Mouse (Mus musculus): ENCODE data around the gene Cort. TPM values are rescaled to one million over a fixed set of nuclear protein-coding genes. Genes with fewer than 3 reads are reported as not detected.
A peak's percentile ranks its signal among the peaks of the same experiment; 100 is the strongest.
"Not testable (repeated sequence)": the region's sequence is repeated elsewhere in the genome, so short reads cannot be mapped to it uniquely, and the experiment has no call there.

The Cort gene
- 1 to 10 TPM in 3 of 4 experiments, under 1 TPM in 1; 0.90 to 4.7 (median 2.1) TPM for total RNA-seq (2022)

GRCm38 (mm10) chr4:149126663-149127062 lies at the start of gene Cort:
TSS of gene Cort (minus strand) at chr4:149126763.
- no peak for DNase-seq

- DNase-seq, result no peak
These were observed 47.1 kb upstream of the Cort start for GRCm38 (mm10) chr4:149173661-149174060.

GRCm38 (mm10) chr4:149172666-149173065 lies 46.1 kb upstream of the Cort start:
- DNase-seq, result no peak

GRCm38 (mm10) chr4:149172083-149172482 lies 45.5 kb upstream of the Cort start:
- no peak for DNase-seq

DNA sequence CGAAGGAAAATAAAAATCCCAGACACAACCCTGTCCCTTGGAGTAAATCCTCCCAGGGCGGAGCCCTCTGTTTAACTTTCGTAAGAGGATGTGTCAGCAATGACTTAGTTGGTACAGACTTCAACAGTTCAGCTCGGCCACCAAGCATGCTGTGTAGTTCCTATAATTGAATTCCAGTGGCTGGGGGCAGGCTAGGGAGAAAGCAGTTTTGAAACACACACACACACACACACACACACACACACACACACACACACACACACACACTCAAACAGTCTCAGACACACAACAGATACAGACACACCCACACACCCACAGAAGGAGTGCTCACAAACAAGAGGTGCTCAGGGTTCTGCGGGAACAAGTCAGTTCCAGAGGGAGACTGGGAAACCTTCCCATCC lies 45.0 kb upstream of the Cort start:
- no peak for DNase-seq

GRCm38 (mm10) chr4:149170394-149170931 lies 43.9 kb upstream of the Cort start:
- no peak for DNase-seq

- DNase-seq, result not testable (repeated sequence)
These were observed 43.4 kb upstream of the Cort start for GRCm38 (mm10) chr4:149169926-149170325.

GRCm38 (mm10) chr4:149168016-149168415 lies 41.5 kb upstream of the Cort start:
- DNase-seq, result no peak

GRCm38 (mm10) chr4:149166957-149167611 lies 40.5 kb upstream of the Cort start:
- no peak for DNase-seq

- DNase-seq, result peak; percentile 96
These were observed 39.8 kb upstream of the Cort start, which contains the start of gene Pgd for GRCm38 (mm10) chr4:149166215-149166946. TSS of gene Pgd (minus strand) at chr4:149166771.

GRCm38 (mm10) chr4:149164150-149164549 lies 37.6 kb upstream of the Cort start:
- no peak for DNase-seq

DNA sequence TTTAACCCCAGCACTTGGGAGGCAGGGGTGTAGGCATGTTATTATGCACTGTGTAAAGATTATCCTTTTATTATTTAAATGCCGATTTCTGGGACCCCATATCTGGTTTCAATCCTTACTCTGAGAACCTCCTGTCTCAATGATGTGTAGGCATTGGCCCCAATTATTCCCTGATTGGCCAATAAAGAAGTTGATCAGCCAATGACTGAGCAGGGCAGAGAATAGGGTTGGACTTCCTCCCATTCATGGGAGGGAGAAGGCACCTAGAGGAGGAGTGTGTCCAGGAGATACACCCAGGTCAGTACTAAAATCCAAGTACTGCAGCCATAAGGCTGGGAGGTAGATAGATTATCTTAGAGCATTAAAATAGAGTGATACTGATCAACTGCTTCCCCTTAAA lies 36.6 kb upstream of the Cort start:
- no peak for DNase-seq

GRCm38 (mm10) chr4:149161166-149161565 lies 34.6 kb upstream of the Cort start:
- no peak for DNase-seq

DNA sequence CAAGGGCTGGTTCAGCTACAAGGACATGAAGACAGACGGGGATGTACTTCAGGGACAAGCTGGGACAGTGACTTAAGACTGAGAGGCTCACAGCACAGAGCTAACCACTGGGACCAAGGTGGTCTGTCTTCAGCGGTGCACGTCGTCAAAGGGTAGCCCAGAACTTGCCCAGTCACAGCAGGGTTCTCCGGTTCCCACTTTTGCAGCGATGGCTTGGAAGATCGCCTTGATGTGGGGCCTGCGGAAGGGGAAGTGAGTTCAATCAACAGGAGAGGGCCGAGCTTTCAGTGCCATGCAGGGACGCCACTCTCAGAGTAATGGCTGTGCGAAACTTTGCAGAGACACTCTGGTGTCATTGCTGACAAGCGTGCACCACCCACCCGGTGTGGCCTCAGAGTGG lies 33.3 kb upstream of the Cort start:
- no peak for DNase-seq

DNA sequence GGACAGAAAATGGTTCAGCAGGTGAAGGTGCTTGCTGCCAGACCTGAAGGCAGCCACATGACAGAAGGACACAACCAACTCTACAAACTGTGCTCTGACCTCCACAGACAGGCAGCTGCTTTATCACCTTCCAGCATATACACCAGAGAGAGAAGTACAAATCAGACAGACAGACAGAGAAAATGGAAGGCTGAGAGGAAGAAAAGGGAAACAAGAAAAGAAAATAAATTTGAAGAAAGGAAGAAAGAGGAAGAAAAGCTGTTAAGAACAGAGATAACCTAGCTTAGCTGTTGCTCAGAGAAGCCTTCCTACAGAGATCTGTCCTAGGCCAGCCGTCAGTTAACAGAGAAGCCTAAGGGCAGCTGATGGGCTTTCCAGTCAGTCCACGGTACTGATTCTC lies 32.6 kb upstream of the Cort start:
- no peak for DNase-seq

DNA sequence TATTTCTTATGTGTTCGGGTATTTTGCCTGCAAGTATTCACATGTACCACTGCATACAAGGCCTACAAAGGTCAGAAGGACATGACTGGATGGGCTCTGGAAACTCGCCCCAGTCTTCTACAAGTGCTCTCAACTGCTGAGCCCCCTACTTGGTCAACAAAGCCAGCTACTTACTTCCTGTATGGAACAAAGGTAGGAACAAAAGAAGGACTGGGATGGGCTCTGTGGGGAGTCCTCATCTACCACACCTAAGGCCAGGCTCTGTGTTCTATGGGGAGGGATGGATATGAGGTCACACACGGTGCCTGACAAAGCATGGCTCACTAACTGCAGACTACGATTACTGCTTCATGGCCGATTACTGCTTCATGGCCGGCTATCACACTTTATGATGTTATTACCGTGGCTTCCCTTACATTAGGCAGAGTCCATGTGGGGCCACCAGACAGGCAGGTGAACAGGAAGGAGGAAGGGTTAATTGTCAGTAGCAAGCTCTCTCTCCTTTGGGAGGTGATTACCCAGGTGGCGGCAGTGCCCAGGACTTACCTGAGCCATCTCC lies 30.9 kb upstream of the Cort start:
- DNase-seq, result no peak

DNA sequence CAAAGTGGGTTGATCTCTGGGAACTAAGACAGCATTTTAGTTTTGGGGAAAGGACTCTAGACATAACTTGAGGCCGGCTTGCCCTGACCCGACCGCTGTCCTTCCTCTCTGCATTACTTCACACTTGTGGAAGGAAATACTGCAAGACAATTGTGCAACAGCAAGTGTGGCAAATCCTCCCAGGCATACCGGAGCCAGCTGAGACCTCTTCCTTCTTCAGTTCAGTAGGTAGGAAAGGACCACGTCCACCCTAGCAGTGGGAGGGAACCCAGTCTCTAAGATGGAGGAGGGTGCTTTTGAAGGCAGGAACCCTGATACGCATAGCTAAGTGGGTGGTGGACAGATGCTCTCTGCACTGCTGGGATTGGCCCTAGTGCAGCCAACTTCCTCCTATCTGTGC lies 29.1 kb upstream of the Cort start:
- peak; percentile 52 for DNase-seq

GRCm38 (mm10) chr4:149154859-149155258 lies 28.3 kb upstream of the Cort start:
- DNase-seq, result no peak

DNA sequence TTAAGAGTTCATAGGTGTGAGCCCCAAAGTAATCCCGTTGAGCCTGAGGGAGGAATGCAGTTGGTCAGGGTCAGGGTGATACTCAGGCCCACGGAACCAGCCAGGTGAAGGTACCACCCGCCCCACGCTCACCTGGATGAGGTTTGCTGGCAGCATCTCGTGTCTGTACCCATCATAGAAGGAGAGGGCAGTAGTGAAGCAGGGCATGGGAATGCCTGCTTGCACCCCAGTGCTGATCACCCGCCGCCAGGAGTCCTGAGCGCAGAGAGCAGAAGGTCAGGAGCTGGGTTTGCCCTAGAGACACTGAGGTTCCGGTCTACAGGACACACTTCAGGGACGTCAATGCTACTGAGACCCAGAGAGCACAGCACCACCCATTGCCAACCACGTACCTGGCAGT lies 24.2 kb upstream of the Cort start:
- DNase-seq, result no peak

GRCm38 (mm10) chr4:149150256-149150655 lies 23.7 kb upstream of the Cort start:
- DNase-seq, result peak; percentile 61

- DNase-seq, result peak; percentile 82
These were observed 23.0 kb upstream of the Cort start for GRCm38 (mm10) chr4:149149611-149150010.

DNA sequence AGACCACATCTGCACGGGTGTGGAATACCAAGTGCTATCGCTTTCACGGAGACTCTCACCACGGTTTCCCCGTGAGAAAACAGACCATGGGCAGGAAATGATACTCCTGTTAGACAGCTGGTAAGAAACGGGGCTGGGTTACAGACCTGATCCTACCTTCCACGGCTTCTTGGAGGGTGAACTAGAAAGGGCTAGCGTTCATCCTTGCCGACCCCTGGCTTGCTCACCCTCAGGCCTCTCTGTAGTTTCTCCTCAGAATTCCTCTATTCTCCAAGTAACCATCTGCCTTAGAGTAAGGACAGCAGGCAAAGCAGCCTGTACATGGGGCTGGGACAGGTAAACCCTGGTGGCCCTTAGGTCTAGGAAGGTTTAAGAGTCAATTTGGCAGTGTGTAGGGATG lies 22.6 kb upstream of the Cort start:
- DNase-seq, result no peak

GRCm38 (mm10) chr4:149148084-149148483 lies 21.5 kb upstream of the Cort start:
- no peak for DNase-seq

DNA sequence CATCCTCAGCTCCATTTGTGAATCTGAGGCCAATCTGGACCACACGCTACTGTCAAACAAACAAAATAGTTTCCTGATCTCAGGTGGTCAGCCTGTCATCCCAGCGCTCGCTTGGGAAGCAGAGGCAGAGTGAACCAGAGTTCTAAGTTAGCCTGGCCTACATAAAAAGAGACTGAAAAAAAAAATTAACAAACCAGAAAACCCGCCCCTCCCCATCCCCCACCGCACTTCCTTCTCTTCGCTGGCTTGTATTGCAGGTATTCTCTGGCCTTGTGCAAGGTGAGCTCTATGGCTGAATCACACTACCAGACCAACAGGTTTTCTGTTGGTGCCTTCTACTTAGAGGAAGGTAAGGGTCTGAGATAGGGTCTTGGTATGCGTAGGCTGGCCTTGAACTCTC lies 21.0 kb upstream of the Cort start:
- no peak for DNase-seq
